Mouse (Mus musculus): ENCODE measurements around the gene Eif2ak4.

Eif2ak4 gene

DNA sequence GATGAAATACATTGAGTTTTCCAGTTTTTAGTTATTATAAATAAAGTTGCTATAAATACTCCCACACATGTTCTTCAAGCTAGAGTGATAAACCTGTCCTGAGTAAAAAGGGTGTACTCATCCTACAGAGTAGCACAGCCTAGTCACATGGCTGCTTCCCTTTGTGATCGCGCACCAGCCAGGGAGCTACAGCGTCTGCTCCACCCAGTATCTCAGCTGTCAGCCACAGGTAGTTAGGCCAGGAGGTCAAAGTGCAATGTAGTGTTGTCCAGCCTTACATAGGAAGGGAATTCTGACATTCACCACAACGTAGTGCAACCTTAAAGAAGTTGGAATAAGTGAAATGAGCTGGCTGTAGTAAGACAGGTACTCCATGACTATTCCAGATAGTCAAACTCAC lies 17.1 kb downstream of the Eif2ak4 start:
- no peak for DNase-seq (ENCODE audit: low read depth)

DNA sequence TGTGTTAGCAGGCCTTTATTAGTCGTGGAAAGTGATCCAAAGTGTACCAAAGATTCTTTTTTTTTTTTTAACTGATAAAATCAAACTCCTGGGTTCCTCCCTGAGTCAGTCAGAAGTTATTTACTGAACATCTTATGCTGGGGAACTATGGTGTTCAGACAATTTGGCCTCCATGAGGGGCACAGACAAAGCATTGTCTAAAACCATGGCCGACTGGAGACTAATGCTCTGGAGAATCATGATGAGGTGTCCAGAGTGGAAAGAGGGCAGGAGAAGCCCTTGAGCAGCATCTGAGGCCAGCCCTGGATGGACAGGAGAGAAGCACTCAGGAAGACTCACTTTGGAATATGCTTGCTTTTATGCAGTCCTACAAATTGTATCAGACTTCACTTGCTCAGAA lies 18.4 kb downstream of the Eif2ak4 start:
- no peak for DNase-seq (ENCODE audit: low read depth)

DNA sequence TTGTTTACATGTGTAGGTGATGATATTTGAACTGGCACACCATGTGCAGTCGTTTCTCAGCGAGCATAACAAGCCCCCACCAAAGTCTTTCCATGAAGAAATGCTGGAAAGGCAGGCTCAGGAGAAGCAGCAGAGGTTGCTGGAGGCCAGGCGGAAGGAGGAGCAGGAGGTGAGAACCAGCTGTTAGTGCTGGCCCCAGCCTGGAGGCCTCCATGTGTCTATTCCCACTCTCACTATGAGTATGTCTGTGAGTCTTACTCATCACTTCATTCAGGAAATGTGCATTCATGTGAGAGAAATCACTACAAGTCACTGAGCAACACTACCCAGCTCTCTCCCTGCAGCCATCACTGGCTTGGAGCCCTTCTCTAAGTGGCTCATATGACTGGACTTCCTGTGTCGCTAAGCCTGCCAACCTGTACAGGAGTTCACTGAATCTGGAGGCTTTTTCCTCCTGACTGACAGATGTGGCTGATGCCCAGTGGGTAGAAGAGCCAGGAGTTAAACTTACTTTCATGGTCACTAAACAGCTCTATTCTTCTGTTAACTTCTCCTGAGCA lies 20.0 kb downstream of the Eif2ak4 start:
- no peak for DNase-seq (ENCODE audit: low read depth)

DNA sequence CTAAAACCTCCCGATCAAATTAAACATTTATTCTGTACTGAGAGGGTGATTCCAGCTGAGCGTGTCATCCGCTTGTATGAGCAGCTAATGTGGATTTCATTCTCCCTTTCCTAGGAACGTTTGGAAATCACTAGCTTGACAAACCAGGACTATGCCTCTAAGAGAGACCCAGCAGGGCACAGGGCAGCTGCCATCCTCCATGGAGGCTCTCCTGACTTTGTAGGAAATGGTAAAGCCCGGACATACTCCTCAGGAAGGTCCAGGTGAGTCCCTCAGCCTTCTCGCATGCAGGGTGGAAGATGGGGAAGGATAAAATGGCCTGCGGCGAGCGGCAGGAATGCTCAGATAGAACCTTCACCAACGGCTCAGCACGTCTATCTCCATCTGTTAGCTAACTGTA lies 24.4 kb downstream of the Eif2ak4 start:
- no peak for DNase-seq (ENCODE audit: low read depth)

DNA sequence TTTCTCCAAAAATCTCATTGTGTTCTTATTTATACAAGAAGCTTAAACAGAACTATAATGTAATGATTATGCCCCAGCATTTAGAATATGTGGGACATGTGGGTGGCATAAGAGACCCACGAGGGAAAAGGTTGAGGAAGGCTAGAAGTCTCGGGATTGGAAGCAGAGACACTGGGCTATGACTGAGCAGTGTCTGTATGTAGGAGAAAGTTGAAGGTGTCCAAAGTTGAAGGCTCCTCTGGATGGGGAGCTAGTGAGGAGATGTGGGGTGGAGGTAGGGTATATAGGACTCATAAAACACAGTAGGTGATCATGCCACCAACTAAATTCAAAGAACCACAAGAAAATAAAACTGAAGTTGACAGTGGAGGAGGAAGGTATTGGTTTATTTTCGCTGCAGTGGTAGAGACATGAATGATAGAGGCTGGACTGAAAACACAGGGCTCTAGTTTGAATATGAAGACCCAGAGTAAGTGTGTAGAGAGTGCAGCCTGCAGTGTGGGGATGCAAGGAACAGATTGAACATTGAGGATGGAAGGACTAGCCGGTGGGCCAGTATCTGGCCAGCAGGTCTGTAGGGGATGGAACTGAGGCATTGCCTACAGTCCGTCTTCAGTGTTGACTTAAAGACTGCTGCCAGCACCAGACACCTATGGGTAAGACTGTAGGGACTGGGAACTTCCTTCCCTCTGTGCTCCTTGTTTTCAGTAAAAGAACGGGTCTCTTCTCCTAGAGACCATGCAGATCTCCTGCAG lies 27.4 kb downstream of the Eif2ak4 start:
- DNase-seq (ENCODE audit: low read depth), result no peak

DNA sequence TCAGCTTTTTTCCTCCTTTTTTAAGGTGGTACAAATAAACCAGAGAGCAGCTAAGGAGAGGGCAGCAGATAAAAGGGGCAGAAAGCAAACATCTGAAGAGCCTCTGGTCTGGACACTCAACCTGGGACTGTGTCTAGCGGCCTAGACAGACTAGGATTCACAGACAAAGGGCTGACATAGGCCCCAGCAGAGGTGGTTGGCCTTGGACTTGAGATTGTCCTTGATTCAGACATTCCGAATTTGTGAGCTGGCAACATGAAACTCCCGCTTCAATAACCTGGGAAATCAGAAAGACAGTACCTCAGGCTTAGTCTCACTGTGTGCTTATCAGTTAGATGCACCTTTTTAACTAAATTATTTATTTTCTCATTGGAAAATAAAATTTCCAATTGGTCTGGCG lies 29.7 kb downstream of the Eif2ak4 start:
- DNase-seq (ENCODE audit: low read depth), result no peak

DNA sequence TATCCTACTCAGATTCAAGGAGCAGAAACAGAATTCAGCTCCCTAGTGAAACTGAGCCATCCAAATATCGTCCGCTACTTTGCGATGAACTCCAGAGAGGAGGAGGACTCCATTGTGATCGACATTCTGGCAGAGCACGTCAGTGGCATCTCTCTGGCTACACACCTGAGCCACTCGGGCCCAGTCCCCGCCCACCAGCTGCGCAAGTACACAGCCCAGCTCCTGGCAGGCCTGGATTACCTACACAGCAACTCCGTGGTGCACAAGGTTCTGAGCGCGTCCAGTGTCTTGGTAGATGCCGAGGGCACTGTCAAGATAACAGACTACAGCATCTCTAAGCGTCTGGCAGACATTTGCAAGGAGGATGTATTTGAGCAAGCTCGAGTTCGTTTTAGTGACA lies 33.5 kb downstream of the Eif2ak4 start:
- no peak for DNase-seq (ENCODE audit: low read depth)

DNA sequence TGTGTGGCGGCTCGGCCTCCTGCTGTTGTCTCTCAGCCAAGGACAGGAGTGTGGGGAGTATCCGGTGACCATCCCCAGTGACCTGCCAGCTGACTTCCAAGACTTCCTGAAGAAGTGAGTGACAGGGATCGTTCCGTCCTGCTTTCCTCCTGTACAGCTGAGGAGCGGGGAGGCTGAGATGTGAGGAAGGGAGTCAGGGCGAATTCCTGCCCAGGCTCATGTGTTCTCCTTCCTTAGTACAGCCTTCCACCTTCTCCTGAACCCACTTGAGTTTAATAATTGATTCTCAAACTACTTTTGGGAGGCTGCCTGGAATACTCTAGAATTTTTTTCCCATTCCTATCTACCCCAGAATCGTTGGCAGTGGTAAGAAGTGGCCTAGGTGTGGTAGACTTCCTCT lies 34.0 kb downstream of the Eif2ak4 start:
- no peak for DNase-seq (ENCODE audit: low read depth)

DNA sequence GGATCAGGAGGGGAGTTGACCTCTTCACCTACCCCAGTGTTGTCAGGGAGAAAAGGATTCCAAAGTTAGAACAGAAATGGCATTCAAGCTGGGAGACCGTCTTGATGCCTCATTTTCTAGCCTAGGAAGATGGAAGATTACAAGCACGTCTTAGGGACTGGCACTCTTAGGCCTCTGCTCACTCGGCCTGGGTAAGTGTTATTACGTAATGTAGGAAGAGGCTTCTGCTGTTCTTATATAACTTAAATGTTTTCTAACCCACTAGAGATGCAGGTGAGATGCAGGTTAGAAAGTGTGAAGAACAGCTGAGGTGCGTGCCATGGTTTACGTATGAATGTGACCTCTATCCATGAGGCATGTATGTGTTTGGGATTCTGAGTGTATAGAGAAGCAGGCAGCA lies 39.9 kb downstream of the Eif2ak4 start:
- DNase-seq (ENCODE audit: low read depth), result no peak

DNA sequence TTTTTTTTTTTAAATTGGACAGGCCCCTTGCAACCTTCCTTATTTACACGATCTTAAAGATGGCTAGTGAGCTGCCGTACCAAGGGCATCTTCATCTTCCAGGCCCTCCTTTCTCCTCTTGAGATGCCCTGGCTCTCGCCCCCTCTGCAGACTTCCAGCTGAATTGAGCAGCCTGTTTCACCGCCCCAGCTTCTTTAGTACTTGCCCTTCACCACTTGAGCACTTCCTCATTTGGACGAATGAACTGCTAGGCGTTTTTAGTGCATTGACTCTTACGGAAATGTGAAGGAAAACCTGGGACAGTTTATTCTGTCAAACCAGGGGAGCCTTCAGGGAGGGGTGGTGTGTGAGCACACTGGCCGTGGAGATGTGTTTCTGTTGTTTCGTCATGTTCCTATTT lies 40.9 kb downstream of the Eif2ak4 start:
- no peak for DNase-seq (ENCODE audit: low read depth)

DNA sequence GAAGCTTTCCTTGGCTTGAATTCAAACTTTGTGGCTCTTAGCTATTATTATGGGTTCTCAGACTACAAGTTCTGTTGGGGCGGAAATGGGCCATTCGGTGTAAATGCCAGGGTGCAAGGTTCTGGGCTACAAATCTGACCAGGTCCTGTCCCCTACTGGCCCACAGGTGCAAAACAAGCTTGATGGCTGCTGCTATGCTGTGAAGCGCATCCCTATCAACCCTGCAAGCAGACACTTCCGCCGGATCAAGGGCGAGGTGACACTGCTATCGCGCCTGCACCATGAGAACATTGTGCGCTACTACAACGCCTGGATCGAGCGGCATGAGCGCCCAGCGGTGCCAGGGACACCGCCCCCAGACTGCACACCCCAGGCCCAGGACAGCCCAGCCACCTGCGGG lies 42.2 kb downstream of the Eif2ak4 start:
- no peak for DNase-seq (ENCODE audit: low read depth)

DNA sequence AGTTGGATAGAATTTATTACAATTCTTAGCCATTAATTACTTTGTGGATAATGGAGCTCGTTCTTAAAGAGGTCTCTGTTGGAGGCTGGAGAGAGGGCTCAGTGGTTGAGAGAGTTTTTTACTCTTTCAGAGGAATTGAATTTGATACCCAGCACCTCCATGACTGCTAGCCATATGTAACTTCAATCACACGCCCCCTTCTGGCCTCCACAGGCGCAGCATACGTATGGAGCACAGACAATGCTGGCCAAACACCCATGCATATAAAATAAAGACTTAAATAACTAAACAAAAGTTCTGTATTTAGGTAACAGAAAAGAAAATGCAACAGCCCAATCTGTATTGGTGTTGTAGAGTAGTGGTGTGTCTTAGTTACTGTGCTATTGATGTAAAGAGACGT lies 43.2 kb downstream of the Eif2ak4 start:
- peak; percentile 9 for DNase-seq (ENCODE audit: low read depth)

DNA sequence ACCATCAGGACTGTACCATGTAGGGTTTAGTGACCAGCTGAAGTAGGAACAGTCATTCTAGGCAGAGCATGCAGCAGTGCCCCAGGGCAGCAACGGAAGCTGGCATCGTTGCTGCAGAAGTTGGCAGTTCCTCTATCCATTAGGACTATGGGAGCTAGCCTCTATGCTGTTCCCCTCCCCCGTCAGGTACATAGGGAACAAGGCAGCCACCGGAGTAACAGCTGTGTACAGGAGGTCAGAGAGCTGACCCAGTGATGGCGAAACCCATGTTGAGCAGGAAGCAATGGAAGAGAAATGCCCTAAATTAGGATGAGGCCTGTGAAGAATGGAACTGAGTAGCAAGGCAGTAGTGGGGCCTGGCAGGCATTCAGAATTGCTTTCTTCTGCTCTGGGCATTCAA lies 53.8 kb downstream of the Eif2ak4 start:
- no peak for DNase-seq (ENCODE audit: low read depth)

DNA sequence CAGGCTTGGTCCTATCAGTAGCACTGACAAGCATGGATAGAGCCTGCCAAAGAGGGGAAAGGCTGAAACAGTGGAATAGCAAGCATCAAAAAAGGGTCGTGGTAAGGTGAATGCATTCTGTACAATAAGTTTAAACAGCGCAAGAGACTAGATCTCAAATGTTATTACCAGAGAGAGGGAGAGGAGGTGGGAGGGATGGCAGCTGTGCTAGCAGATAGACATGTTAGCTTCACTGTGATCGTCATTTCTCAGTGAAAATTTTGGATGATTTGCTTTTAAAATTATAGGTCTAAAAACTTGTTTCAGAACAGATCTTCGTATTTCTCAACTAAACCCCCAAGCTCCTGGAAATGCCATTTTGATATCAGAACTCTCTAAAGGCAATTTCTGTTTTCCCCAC lies 54.3 kb downstream of the Eif2ak4 start:
- no peak for DNase-seq (ENCODE audit: low read depth)

DNA sequence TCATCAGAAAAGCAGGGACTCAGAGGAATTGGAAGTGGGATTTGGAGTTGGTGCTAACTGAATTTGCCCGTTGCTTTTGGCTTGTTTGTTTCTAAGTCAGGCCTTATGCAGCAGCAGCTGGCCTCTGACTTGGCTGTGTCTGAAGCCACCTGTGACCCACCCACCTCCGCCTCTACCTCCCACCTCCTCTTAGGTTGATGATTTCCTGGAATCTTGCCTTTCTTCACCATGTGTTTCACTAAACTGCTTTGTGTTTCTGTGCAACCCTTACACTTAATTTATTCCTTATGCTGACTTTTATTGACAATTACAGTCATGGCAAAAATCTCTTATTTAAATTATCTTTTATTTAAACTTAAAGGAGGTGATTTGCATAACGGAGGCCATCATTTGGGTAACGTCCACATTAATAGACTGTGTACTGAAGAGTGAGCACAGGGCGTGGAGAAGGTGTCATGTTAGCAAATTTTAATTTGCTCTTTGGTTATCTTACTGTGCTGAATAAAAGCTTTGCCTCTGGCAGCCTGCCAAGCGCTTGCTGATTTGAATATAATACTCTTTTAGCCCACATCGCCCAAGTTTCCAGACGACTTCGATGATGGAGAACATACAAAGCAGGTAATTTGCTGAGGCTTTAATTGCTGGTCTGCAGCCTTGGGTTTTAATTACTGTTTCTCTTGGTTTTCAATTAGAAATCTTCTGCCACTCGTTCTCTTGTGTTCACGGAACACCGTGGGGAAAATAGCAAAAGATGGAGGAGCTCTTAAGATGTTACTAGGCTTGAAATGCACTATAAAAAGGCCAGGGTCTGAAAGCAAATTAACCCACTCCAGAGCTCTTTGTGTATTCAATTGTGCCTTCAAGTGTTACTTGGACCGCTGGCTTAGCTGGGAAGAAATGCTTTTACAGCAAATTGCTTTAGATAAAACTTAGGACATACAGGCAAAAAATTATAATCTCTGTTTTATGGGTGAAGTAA lies 57.6 kb downstream of the Eif2ak4 start:
- no peak for DNase-seq (ENCODE audit: low read depth)

DNA sequence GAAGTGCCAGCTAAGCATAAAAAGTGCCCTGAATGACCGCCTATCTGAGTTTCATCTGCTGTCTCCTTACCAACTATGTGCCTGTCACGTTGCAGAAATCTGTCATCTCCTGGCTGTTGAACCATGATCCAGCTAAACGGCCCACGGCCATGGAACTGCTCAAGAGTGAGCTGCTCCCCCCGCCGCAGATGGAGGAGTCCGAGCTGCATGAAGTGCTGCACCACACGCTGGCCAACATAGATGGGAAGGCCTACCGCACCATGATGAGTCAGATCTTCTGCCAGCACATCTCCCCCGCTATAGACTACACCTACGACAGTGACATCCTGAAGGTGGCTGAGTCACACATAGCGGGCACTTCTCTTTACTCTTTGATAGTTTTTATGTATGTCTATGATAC lies 59.8 kb downstream of the Eif2ak4 start:
- DNase-seq (ENCODE audit: low read depth), result no peak

DNA sequence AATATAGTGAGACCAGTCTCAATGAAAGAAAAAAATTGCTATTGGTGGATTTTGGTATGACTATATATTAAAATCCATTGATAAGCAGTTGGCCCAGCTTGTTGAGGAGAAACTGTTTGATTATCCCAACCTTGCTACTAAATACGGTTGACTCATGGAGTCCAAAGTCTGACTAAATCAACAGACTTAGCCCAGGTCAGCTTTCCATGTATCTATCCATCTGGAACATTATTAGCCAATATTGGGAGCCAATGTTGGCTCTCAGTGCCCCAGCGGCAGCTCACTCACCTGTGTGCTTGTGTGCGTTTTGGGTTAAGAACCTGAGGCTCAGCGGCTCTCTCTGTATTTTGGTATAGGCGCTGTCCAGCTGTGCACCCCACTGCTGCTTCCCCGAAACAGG lies 62.6 kb downstream of the Eif2ak4 start:
- DNase-seq (ENCODE audit: low read depth), result no peak

DNA sequence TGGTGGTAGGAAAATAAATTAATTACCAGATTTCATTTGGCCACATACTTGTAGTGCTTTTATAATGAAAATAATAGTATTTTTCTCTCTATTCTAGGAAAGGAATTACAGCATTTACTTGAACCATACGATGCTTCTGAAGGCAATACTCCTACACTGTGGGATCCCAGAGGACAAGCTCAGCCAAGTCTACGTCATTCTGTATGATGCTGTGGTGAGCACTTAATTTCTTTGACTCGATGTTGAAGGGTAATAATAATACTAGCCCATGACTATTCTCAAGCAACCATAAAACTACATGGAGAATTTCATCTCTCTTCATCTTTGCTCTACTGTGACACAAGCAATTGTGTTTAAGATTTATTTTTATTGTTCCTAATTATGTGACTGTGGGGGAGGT lies 68.6 kb downstream of the Eif2ak4 start:
- no peak for DNase-seq (ENCODE audit: low read depth)

DNA sequence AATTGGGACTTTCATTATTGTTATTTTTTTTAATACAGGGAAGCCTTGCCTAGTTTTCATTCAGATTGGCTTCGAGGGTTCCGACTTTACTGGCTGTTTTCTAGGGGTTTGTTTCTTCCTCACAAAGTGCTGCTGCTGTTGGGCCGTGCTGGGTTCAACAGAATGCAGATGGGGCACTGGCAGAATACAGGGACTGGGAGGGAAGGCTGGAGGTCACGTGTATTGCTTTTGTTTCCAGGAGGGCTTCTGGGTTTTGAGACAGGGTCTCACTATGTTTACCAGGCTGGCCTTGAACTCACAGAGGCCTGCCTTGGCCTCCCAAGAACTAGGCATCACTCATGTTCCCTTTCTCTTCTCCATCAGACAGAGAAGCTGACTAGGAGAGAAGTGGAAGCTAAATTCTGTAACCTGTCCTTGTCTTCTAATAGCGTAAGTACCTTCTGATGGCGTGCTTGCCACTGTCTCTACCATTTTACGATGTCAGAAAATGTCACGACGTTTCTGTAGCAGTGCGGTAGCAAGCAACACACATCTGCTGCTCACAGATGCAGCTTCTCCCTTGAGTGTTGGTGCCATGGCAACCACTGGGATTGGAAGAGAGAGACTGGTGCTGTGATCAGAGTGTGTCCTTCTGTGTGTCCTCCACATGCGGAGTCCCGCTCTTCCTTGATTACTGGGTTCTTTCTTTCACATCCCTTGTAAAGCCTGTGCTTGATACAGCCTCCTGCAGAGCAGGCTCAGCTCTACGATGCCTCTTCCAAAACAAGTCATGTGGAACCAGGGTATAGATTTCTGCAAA lies 69.2 kb downstream of the Eif2ak4 start:
- no peak for DNase-seq (ENCODE audit: low read depth)

DNA sequence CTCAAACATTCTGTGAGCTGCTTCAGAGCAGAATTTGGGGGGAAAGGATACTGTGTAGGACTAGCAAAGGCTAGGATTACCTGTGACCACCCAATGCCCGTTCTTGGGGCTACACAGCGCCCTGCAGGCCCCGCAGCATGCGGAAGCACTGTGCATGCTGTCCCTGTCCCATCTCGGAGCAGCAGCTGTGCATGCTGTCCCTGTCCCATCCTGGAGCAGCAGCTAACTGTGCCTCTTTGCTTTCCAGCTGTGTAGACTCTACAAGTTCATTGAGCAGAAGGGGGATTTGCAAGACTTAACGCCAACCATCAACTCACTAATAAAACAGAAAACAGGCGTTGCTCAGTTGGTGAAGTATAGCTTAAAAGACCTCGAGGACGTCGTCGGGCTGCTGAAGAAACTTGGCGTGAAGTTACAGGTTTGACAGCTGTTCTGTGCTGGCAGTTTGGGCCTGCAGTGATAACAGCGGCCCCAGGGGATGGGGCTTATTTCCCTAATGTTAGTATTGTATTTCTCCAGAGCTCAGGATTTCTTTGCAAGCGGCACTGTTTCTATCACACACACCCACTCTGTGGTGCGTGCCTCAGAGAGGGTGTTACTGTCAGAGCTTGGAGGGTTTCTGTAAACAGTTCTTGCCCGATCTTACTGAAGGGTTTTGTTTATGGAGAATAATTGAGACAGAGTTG lies 73.2 kb downstream of the Eif2ak4 start:
- DNase-seq (ENCODE audit: low read depth), result no peak

DNA sequence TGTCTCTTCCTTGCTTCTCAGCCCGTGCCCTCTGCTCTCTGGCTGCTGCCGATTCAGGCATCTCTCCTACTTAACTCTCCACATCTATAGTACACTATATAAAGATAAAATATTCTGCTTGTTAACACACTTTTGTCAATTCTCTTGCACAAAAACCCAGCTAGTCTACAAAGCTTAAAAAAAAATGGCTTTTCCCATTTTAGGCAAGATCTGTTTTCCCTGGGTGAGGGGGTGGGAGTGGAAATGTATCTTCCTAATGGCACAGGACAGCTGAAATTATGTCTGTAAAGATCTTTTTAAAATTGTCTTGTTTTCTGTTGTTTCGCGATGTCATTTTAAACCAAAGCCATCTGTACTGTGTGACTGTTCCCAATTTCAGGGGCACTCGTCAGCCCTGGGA lies 75.1 kb downstream of the Eif2ak4 start:
- DNase-seq (ENCODE audit: low read depth), result no peak

DNA sequence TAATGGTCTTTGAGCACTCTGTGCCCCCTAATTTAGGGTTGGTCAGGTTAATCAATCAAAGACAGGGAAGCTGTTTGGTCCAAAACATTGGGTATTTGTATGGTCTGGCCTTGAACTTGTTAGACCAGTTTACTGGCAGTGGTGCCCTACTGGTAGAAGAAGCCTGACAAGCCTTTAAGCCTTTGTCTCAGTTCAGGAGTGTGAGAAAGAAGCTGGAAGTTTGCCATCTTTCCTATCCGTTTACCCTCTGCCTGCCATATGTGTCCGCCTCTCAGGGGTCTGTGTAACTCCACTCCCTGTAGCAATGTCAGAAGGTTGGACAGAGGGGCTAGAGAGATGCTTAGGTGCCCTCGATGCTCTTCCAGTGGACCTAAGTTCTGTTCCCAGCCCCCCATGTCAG lies 76.0 kb downstream of the Eif2ak4 start:
- DNase-seq (ENCODE audit: low read depth), result no peak
